Mouse (Mus musculus): ENCODE data around the gene Sdhaf1. TPM values are rescaled to one million over a fixed set of nuclear protein-coding genes. Genes with fewer than 3 reads are reported as not detected.

The Sdhaf1 gene
- polyA plus RNA-seq, 1 experiment from 2014 or later: 23.1 TPM

GRCm38 (mm10) chr7:30331887-30332286 lies 8.2 kb upstream of the Sdhaf1 start:
- ATAC-seq (ENCODE audit: low FRiP score): peak; percentile 97
- no peaks in the 10 kb centered on the region for H3K36me3 ChIP-seq (ENCODE audit: control insufficient read depth, insufficient read depth, low read length)
- no peak overlapping the region for H3K9ac ChIP-seq (ENCODE audit: low read length)
- DNase-seq (ENCODE audit: low spot score, missing footprints): peak; percentile 97
- H3K4me1 ChIP-seq (ENCODE audit: control insufficient read depth, insufficient read depth, low read length): no peaks in the 10 kb centered on the region
- no peak overlapping the region for H3K27ac ChIP-seq (ENCODE audit: low read depth, low read length)
- peak overlapping the region; percentile 10 for H3K4me3 ChIP-seq (ENCODE audit: low read depth, low read length)
- no peaks in the 10 kb centered on the region for H3K9me3 ChIP-seq (ENCODE audit: control insufficient read depth, low read length)
- peaks cover 7% of the 10 kb centered on the region for H3K27me3 ChIP-seq (ENCODE audit: control insufficient read depth, insufficient read depth, low read length)
- 5% methylated on average over 13 of the region's 13 CpGs for WGBS
- peak overlapping the region; percentile 34 for H3K4me2 ChIP-seq

GRCm38 (mm10) chr7:30328379-30328778 lies 4.7 kb upstream of the Sdhaf1 start:
- no peak overlapping the region for H3K4me2 ChIP-seq
- no peak for ATAC-seq (ENCODE audit: low FRiP score)

GRCm38 (mm10) chr7:30327140-30327539 lies 3.4 kb upstream of the Sdhaf1 start:
- no peaks in the 10 kb centered on the region for H3K36me3 ChIP-seq (ENCODE audit: control insufficient read depth, insufficient read depth, low read length)
- DNase-seq (ENCODE audit: low spot score, missing footprints): peak; percentile 4
- no peak overlapping the region for H3K4me2 ChIP-seq
- H3K4me1 ChIP-seq (ENCODE audit: control insufficient read depth, insufficient read depth, low read length): peaks cover 5% of the 10 kb centered on the region; the same call in 1 of the 2 replicates
- 64% methylated on average over 15 of the region's 15 CpGs for WGBS
- no peaks in the 10 kb centered on the region for H3K9me3 ChIP-seq (ENCODE audit: control insufficient read depth, low read length)
- H3K27ac ChIP-seq (ENCODE audit: low read depth, low read length): no peak overlapping the region
- no peak for ATAC-seq (ENCODE audit: low FRiP score)
- H3K9ac ChIP-seq (ENCODE audit: low read length): no peak overlapping the region
- H3K4me3 ChIP-seq (ENCODE audit: low read depth, low read length): no peak overlapping the region
- no peaks in the 10 kb centered on the region for H3K27me3 ChIP-seq (ENCODE audit: control insufficient read depth, insufficient read depth, low read length)

More at GRCm38 (mm10) chr7:30328379-30328778, 4.7 kb upstream of the Sdhaf1 start:
- H3K36me3 ChIP-seq (ENCODE audit: control insufficient read depth, insufficient read depth, low read length): no peaks in the 10 kb centered on the region
- H3K9ac ChIP-seq (ENCODE audit: low read length): no peak overlapping the region
- no peaks in the 10 kb centered on the region for H3K9me3 ChIP-seq (ENCODE audit: control insufficient read depth, low read length)
- no peak overlapping the region for H3K27ac ChIP-seq (ENCODE audit: low read depth, low read length)
- peak; percentile 49 for DNase-seq (ENCODE audit: low spot score, missing footprints)
- WGBS: 56% methylated on average over 10 of the region's 10 CpGs
- no peaks in the 10 kb centered on the region for H3K4me1 ChIP-seq (ENCODE audit: control insufficient read depth, insufficient read depth, low read length)
- peaks cover under 1% of the 10 kb centered on the region for H3K27me3 ChIP-seq (ENCODE audit: control insufficient read depth, insufficient read depth, low read length)
- no peak overlapping the region for H3K4me3 ChIP-seq (ENCODE audit: low read depth, low read length)

GRCm38 (mm10) chr7:30326427-30326826 lies 2.7 kb upstream of the Sdhaf1 start:
- no peak overlapping the region for H3K4me3 ChIP-seq (ENCODE audit: low read depth, low read length)
- H3K36me3 ChIP-seq (ENCODE audit: control insufficient read depth, insufficient read depth, low read length): no peaks in the 10 kb centered on the region
- peak; percentile 45 for DNase-seq (ENCODE audit: low spot score, missing footprints)
- no peak overlapping the region for H3K9ac ChIP-seq (ENCODE audit: low read length)
- H3K27ac ChIP-seq (ENCODE audit: low read depth, low read length): no peak overlapping the region
- peaks cover 6% of the 10 kb centered on the region for H3K4me1 ChIP-seq (ENCODE audit: control insufficient read depth, insufficient read depth, low read length)
- H3K27me3 ChIP-seq (ENCODE audit: control insufficient read depth, insufficient read depth, low read length): no peaks in the 10 kb centered on the region
- H3K9me3 ChIP-seq (ENCODE audit: control insufficient read depth, low read length): no peaks in the 10 kb centered on the region
- no peak for ATAC-seq (ENCODE audit: low FRiP score)
- no peak overlapping the region for H3K4me2 ChIP-seq

GRCm38 (mm10) chr7:30325364-30325763 lies 1.7 kb upstream of the Sdhaf1 start:
- H3K4me2 ChIP-seq: no peak overlapping the region
- peaks cover 14% of the 10 kb centered on the region for H3K4me1 ChIP-seq (ENCODE audit: control insufficient read depth, insufficient read depth, low read length)
- no peaks in the 10 kb centered on the region for H3K27me3 ChIP-seq (ENCODE audit: control insufficient read depth, insufficient read depth, low read length)
- ATAC-seq (ENCODE audit: low FRiP score) (no peak), DNase-seq (ENCODE audit: low spot score, missing footprints) (peak; percentile 89)
- no peak overlapping the region for H3K4me3 ChIP-seq (ENCODE audit: low read depth, low read length)
- no peaks in the 10 kb centered on the region for H3K36me3 ChIP-seq (ENCODE audit: control insufficient read depth, insufficient read depth, low read length)
- no peaks in the 10 kb centered on the region for H3K9me3 ChIP-seq (ENCODE audit: control insufficient read depth, low read length)
- WGBS: 39% methylated on average over 2 of the region's 2 CpGs
- H3K9ac ChIP-seq (ENCODE audit: low read length): no peak overlapping the region
- no peak overlapping the region for H3K27ac ChIP-seq (ENCODE audit: low read depth, low read length)

- Histone ChIP-seq H3K4me3 (ENCODE audit: low read depth, low read length) (no peak overlapping the region), H3K27me3 (ENCODE audit: control insufficient read depth, insufficient read depth, low read length) (no peaks in the 10 kb centered on the region), H3K36me3 (ENCODE audit: control insufficient read depth, insufficient read depth, low read length) (no peaks in the 10 kb centered on the region), H3K4me2 (no peak overlapping the region), H3K4me1 (ENCODE audit: control insufficient read depth, insufficient read depth, low read length) (peaks cover 14% of the 10 kb centered on the region), H3K9ac (ENCODE audit: low read length) (no peak overlapping the region), H3K9me3 (ENCODE audit: control insufficient read depth, low read length) (no peaks in the 10 kb centered on the region), H3K27ac (ENCODE audit: low read depth, low read length) (no peak overlapping the region)
- ATAC-seq (ENCODE audit: low FRiP score) (no peak), DNase-seq (ENCODE audit: low spot score, missing footprints) (peak; percentile 72)
- WGBS: 85% methylated on average over 5 of the region's 5 CpGs
Observed at GRCm38 (mm10) chr7:30324300-30324944, 727 bp upstream of the Sdhaf1 start.

- no peaks in the 10 kb centered on the region for H3K9me3 ChIP-seq (ENCODE audit: control insufficient read depth, low read length)
- H3K4me3 ChIP-seq (ENCODE audit: low read depth, low read length): peak overlapping the region; percentile 77
- peak overlapping the region; percentile 90 for H3K9ac ChIP-seq (ENCODE audit: low read length)
- peak overlapping the region; percentile 60 for H3K4me2 ChIP-seq
- peak overlapping the region; percentile 35; the same call in 1 of the 2 replicates for H3K27ac ChIP-seq (ENCODE audit: low read depth, low read length)
- 41% methylated on average over 6 of the region's 6 CpGs for WGBS
- H3K27me3 ChIP-seq (ENCODE audit: control insufficient read depth, insufficient read depth, low read length): no peaks in the 10 kb centered on the region
- H3K4me1 ChIP-seq (ENCODE audit: control insufficient read depth, insufficient read depth, low read length): peaks cover 14% of the 10 kb centered on the region
- no peaks in the 10 kb centered on the region for H3K36me3 ChIP-seq (ENCODE audit: control insufficient read depth, insufficient read depth, low read length)
- no peak for DNase-seq (ENCODE audit: low spot score, missing footprints)
- ATAC-seq (ENCODE audit: low FRiP score): no peak
Observed at GRCm38 (mm10) chr7:30322865-30323264, 830 bp downstream of the Sdhaf1 start.

GRCm38 (mm10) chr7:30322285-30322667 lies 1.4 kb downstream of the Sdhaf1 start:
- Histone ChIP-seq H3K27me3 (ENCODE audit: control insufficient read depth, insufficient read depth, low read length) (no peaks in the 10 kb centered on the region), H3K4me3 (ENCODE audit: low read depth, low read length) (peak overlapping the region; percentile 77), H3K36me3 (ENCODE audit: control insufficient read depth, insufficient read depth, low read length) (no peaks in the 10 kb centered on the region), H3K4me2 (peak overlapping the region; percentile 60), H3K9me3 (ENCODE audit: control insufficient read depth, low read length) (no peaks in the 10 kb centered on the region), H3K27ac (ENCODE audit: low read depth, low read length) (peak overlapping the region; percentile 51), H3K4me1 (ENCODE audit: control insufficient read depth, insufficient read depth, low read length) (peaks cover 14% of the 10 kb centered on the region), H3K9ac (ENCODE audit: low read length) (peak overlapping the region; percentile 90)
- ATAC-seq (ENCODE audit: low FRiP score): peak; percentile 100
- DNase-seq (ENCODE audit: low spot score, missing footprints): peak; percentile 98
- WGBS: under 1% methylated on average over 20 of the region's 20 CpGs

- DNase-seq (ENCODE audit: low spot score, missing footprints) (peak; percentile 94), ATAC-seq (ENCODE audit: low FRiP score) (peak; percentile 67)
- Histone ChIP-seq H3K27ac (ENCODE audit: low read depth, low read length) (peak within 1 kb of the TSS; percentile 51), H3K4me3 (ENCODE audit: low read depth, low read length) (peak within 1 kb of the TSS; percentile 77), H3K4me1 (ENCODE audit: control insufficient read depth, insufficient read depth, low read length) (peaks cover 14% of the 10 kb centered on the region), H3K9me3 (ENCODE audit: control insufficient read depth, low read length) (no peaks in the 10 kb centered on the region), H3K4me2 (peak within 1 kb of the TSS; percentile 60), H3K27me3 (ENCODE audit: control insufficient read depth, insufficient read depth, low read length) (no peaks in the 10 kb centered on the region), H3K9ac (ENCODE audit: low read length) (peak within 1 kb of the TSS; percentile 90), H3K36me3 (ENCODE audit: control insufficient read depth, insufficient read depth, low read length) (no peaks in the 10 kb centered on the region)
- under 1% methylated on average over 63 of the region's 63 CpGs for WGBS
Observed at GRCm38 (mm10) chr7:30321539-30322284, 2.0 kb downstream of the Sdhaf1 start, which contains the start of gene E130208F15Rik. E130208F15Rik (plus strand) TSS chr7:30321740.
